Mouse (Mus musculus) heart, embryonic 12.5 days (tissue): Measurements from ENCODE around the gene D630003M21Rik. TPM values are rescaled to one million over a fixed set of nuclear protein-coding genes. Genes with fewer than 3 reads are reported as not detected.

Experiments
- ATAC-seq: fragments of 200-750 bp; cut with Nextera tagmentation; 2 replicates; pipeline ENCODE4 v1.8.0; 2017; ENCODE audit warnings: moderate TSS enrichment, moderate library complexity; ENCODE audit not compliant: insufficient number of reproducible peaks, low FRiP score
- H3K27ac ChIP-seq: fragments of 300-500 bp; sonication (generic); 2 replicates; pipeline ENCODE4 v1.5.1; 2016; ENCODE audit warnings: mild to moderate bottlenecking, moderate library complexity; ENCODE audit not compliant: poor library complexity, severe bottlenecking
- H3K27me3 ChIP-seq: fragments of 300-500 bp; sonication (generic); replicated peaks from 2 replicates; pipeline ENCODE4 v1.6.1; 2016; ENCODE audit warnings: mild to moderate bottlenecking, moderate library complexity
- H3K36me3 ChIP-seq: fragments of 300-500 bp; sonication (generic); 2 replicates; pipeline ENCODE4 v1.6.1; 2016; ENCODE audit warnings: mild to moderate bottlenecking, moderate library complexity
- H3K4me1 ChIP-seq: fragments of 300-500 bp; sonication (generic); replicated peaks from 2 replicates; pipeline ENCODE4 v1.6.1; 2016; ENCODE audit warnings: mild to moderate bottlenecking
- H3K4me2 ChIP-seq: fragments of 300-500 bp; sonication (generic); 2 replicates; pipeline ENCODE4 v1.6.1; 2016; ENCODE audit warnings: mild to moderate bottlenecking, moderate library complexity
- H3K4me3 ChIP-seq: fragments of 300-500 bp; sonication (generic); 2 replicates; pipeline ENCODE4 v1.5.1; 2016; ENCODE audit warnings: mild to moderate bottlenecking
- H3K9ac ChIP-seq: fragments of 300-500 bp; sonication (generic); 2 replicates; pipeline ENCODE4 v1.6.1; 2016; ENCODE audit warnings: mild to moderate bottlenecking, moderate library complexity
- H3K9me3 ChIP-seq: fragments of 300-500 bp; sonication (generic); replicated peaks from 2 replicates; pipeline ENCODE4 v1.6.1; 2016; ENCODE audit warnings: mild to moderate bottlenecking, moderate library complexity
- WGBS: fragments of 180-500 bp; shearing (Covaris S2); methylation state at CpG from one replicate; pipeline ENCODE4 v1.1.7; 2016; 5-methylcytosine and 5-hydroxymethylcytosine counted together
- polyA plus RNA-seq: library from polyadenylated mRNA; unstranded; fragments of >200 nt; fragmentation: Nextera tagmentation; extraction: Ambion mirVana; gene quantifications from 2 replicates; pipeline ENCODE4 v1.2.1, GENCODE M21; 2016

Gene D630003M21Rik
- polyA plus RNA-seq, 1 experiment from 2014 or later, result 1.1 TPM

- no peak overlapping the region for H3K4me2 ChIP-seq
- no peak overlapping the region for H3K27ac ChIP-seq
- no peak for ATAC-seq
- H3K36me3 ChIP-seq, result no peaks in the 10 kb centered on the region
- 47% methylated on average over 6 of the region's 6 CpGs for WGBS
- no peaks in the 10 kb centered on the region for H3K27me3 ChIP-seq
- no peak overlapping the region for H3K4me3 ChIP-seq
- peaks cover 6% of the 10 kb centered on the region for H3K9me3 ChIP-seq
- H3K9ac ChIP-seq, result no peak overlapping the region
- H3K4me1 ChIP-seq, result peaks cover 17% of the 10 kb centered on the region
Measured at GRCm38 (mm10) chr2:158152685-158153309, 76.2 kb downstream of the D630003M21Rik start.

- Histone ChIP-seq H3K27ac (no peak overlapping the region), H3K36me3 (no peaks in the 10 kb centered on the region), H3K27me3 (no peaks in the 10 kb centered on the region), H3K4me2 (no peak overlapping the region), H3K4me3 (no peak overlapping the region), H3K9me3 (peaks cover 6% of the 10 kb centered on the region), H3K9ac (no peak overlapping the region), H3K4me1 (peaks cover 17% of the 10 kb centered on the region)
- 90% methylated on average over 3 of the region's 3 CpGs for WGBS
- ATAC-seq, result no peak
Measured at GRCm38 (mm10) chr2:158151077-158151476, 77.9 kb downstream of the D630003M21Rik start.

- no peak overlapping the region for H3K9ac ChIP-seq
- peaks cover 37% of the 10 kb centered on the region for H3K4me1 ChIP-seq
- no peak overlapping the region for H3K4me3 ChIP-seq
- no peak for ATAC-seq
- no peaks in the 10 kb centered on the region for H3K27me3 ChIP-seq
- WGBS, result 90% methylated on average over 8 of the region's 8 CpGs
- H3K27ac ChIP-seq, result no peak overlapping the region
- H3K4me2 ChIP-seq, result no peak overlapping the region
- H3K36me3 ChIP-seq, result peaks cover 7% of the 10 kb centered on the region
- H3K9me3 ChIP-seq, result peaks cover 6% of the 10 kb centered on the region
Measured at GRCm38 (mm10) chr2:158146971-158147370, 82.1 kb downstream of the D630003M21Rik start.

GRCm38 (mm10) chr2:158146223-158146622 lies 82.8 kb downstream of the D630003M21Rik start, which contains the start of gene Tgm2:
TSS of gene Tgm2 (minus strand) at chr2:158146436.
- peak within 1 kb of the TSS; percentile 98 for H3K27ac ChIP-seq
- peak within 1 kb of the TSS; percentile 66 for H3K4me3 ChIP-seq
- peak within 1 kb of the TSS; percentile 76 for H3K4me2 ChIP-seq
- peaks cover 13% of the 10 kb centered on the region for H3K36me3 ChIP-seq
- 1% methylated on average over 28 of the region's 33 CpGs for WGBS
- H3K4me1 ChIP-seq, result peaks cover 45% of the 10 kb centered on the region
- peaks cover 5% of the 10 kb centered on the region for H3K9me3 ChIP-seq
- H3K9ac ChIP-seq, result peak within 1 kb of the TSS; percentile 91
- H3K27me3 ChIP-seq, result no peaks in the 10 kb centered on the region
- ATAC-seq, result peak; percentile 76

GRCm38 (mm10) chr2:158145528-158146065 lies 83.4 kb downstream of the D630003M21Rik start:
- Histone ChIP-seq H3K27me3 (no peaks in the 10 kb centered on the region), H3K9ac (peak overlapping the region; percentile 91), H3K27ac (peak overlapping the region; percentile 98), H3K4me1 (peaks cover 51% of the 10 kb centered on the region), H3K4me3 (peak overlapping the region; percentile 66), H3K4me2 (peak overlapping the region; percentile 76), H3K36me3 (peaks cover 18% of the 10 kb centered on the region), H3K9me3 (no peaks in the 10 kb centered on the region)
- 0 out of 2 replicates have a peak, but pooled peaks have one; percentile 0 for ATAC-seq
- 43% methylated on average over 5 of the region's 5 CpGs for WGBS

- Histone ChIP-seq H3K9me3 (no peaks in the 10 kb centered on the region), H3K36me3 (peaks cover 22% of the 10 kb centered on the region), H3K4me1 (peaks cover 58% of the 10 kb centered on the region), H3K27me3 (no peaks in the 10 kb centered on the region), H3K4me2 (peak overlapping the region; percentile 76), H3K9ac (peak overlapping the region; percentile 91), H3K27ac (peak overlapping the region; percentile 98), H3K4me3 (peak overlapping the region; percentile 66)
- ATAC-seq, result no peak
- 64% methylated on average over 6 of the region's 6 CpGs for WGBS
Measured at GRCm38 (mm10) chr2:158144750-158145527, 84.1 kb downstream of the D630003M21Rik start.

GRCm38 (mm10) chr2:158144263-158144662 lies 84.8 kb downstream of the D630003M21Rik start:
- peaks cover 64% of the 10 kb centered on the region for H3K4me1 ChIP-seq
- peak overlapping the region; percentile 66 for H3K4me3 ChIP-seq
- no peaks in the 10 kb centered on the region for H3K9me3 ChIP-seq
- peak overlapping the region; percentile 98 for H3K27ac ChIP-seq
- H3K9ac ChIP-seq, result peak overlapping the region; percentile 91
- peaks cover 22% of the 10 kb centered on the region for H3K36me3 ChIP-seq
- 47% methylated on average over 8 of the region's 8 CpGs for WGBS
- peak overlapping the region; percentile 76 for H3K4me2 ChIP-seq
- no peak for ATAC-seq
- no peaks in the 10 kb centered on the region for H3K27me3 ChIP-seq

- peak overlapping the region; percentile 76 for H3K4me2 ChIP-seq
- no peak for ATAC-seq
- H3K4me1 ChIP-seq, result peaks cover 69% of the 10 kb centered on the region
- peak overlapping the region; percentile 98 for H3K27ac ChIP-seq
- H3K27me3 ChIP-seq, result no peaks in the 10 kb centered on the region
- peak overlapping the region; percentile 91 for H3K9ac ChIP-seq
- peaks cover 25% of the 10 kb centered on the region for H3K36me3 ChIP-seq
- no peaks in the 10 kb centered on the region for H3K9me3 ChIP-seq
- WGBS, result 61% methylated on average over 3 of the region's 3 CpGs
- peak overlapping the region; percentile 66 for H3K4me3 ChIP-seq
Measured at GRCm38 (mm10) chr2:158143816-158144215, 85.2 kb downstream of the D630003M21Rik start.

- 78% methylated on average over 18 of the region's 18 CpGs for WGBS
- Histone ChIP-seq H3K4me1 (peaks cover 77% of the 10 kb centered on the region), H3K4me3 (peak overlapping the region; percentile 66), H3K36me3 (peaks cover 34% of the 10 kb centered on the region), H3K9ac (peak overlapping the region; percentile 91; the same call in 1 of the 2 replicates), H3K4me2 (peak overlapping the region; percentile 76), H3K27me3 (no peaks in the 10 kb centered on the region), H3K27ac (peak overlapping the region; percentile 98), H3K9me3 (no peaks in the 10 kb centered on the region)
- ATAC-seq, result no peak
Measured at GRCm38 (mm10) chr2:158142981-158143380, 86.0 kb downstream of the D630003M21Rik start.

- peak; percentile 59 for ATAC-seq
Measured at GRCm38 (mm10) chr2:158141690-158142440, 87.2 kb downstream of the D630003M21Rik start.

More at GRCm38 (mm10) chr2:158141690-158142440, 87.2 kb downstream of the D630003M21Rik start:
- no peaks in the 10 kb centered on the region for H3K9me3 ChIP-seq
- H3K27me3 ChIP-seq, result no peaks in the 10 kb centered on the region
- H3K27ac ChIP-seq, result peak overlapping the region; percentile 98
- peaks cover 81% of the 10 kb centered on the region for H3K4me1 ChIP-seq
- H3K9ac ChIP-seq, result peak overlapping the region; percentile 62
- H3K4me2 ChIP-seq, result peak overlapping the region; percentile 76
- peaks cover 43% of the 10 kb centered on the region for H3K36me3 ChIP-seq
- 19% methylated on average over 7 of the region's 7 CpGs for WGBS
- H3K4me3 ChIP-seq, result no peak overlapping the region
